Mouse (Mus musculus) bone marrow, adult 2 months (tissue): ENCODE results near the gene Gata3.

Experiments
- CTCF ChIP-seq: fragments of 200-500 bp; IDR thresholded peaks from 2 replicates; pipeline ENCODE4 v1.5.1; 2011; ENCODE audit warnings: low read length, control low read depth; ENCODE audit not compliant: control insufficient read depth, insufficient read depth
- POLR2A ChIP-seq: fragments of 200-500 bp; IDR thresholded peaks from 2 replicates; pipeline ENCODE4 v1.6.1; 2011; ENCODE audit warnings: low read depth, mild to moderate bottlenecking, control low read depth, low read length, borderline replicate concordance; ENCODE audit not compliant: control insufficient read depth

DNA sequence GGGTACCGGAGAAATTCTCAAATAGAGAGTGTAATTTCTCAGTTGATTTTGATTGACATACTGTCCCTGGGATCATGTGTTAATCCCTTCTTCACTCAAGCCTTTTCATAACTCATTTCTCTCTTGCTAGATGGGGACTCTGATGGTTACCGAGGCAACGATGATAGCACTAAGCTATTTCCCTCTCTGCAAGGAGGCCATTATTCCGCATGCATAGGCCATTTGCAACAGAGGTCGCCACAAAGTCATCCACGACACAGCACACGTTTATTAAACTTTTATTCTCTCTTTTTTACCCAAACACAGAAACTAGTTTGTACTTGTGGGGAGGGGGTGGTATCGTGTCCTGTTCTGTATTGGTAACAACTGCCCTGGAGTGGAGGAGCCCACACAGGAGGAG lies 8.0 kb upstream of the Gata3 start:
- TF ChIP-seq CTCF, result no peak
- no peak for TF ChIP-seq POLR2A
